Mouse (Mus musculus) midbrain, embryonic 12.5 days (tissue): Measurements from ENCODE around the gene Gm9513. TPM values are rescaled to one million over a fixed set of nuclear protein-coding genes. Genes with fewer than 3 reads are reported as not detected.

ENCODE experiments used
- ATAC-seq: fragments of 200-750 bp; cut with Nextera tagmentation; 2 replicates; pipeline ENCODE4 v1.8.0; 2017; ENCODE audit warnings: low read depth, moderate TSS enrichment, moderate library complexity; ENCODE audit not compliant: low FRiP score
- H3K27ac ChIP-seq: fragments of 300-500 bp; sonication (generic); replicated peaks from 2 replicates; pipeline ENCODE4 v1.5.1; 2016; ENCODE audit warnings: mild to moderate bottlenecking
- H3K27me3 ChIP-seq: fragments of 300-500 bp; sonication (generic); 2 replicates; pipeline ENCODE4 v1.6.1; 2016; ENCODE audit warnings: mild to moderate bottlenecking
- H3K36me3 ChIP-seq: fragments of 300-500 bp; sonication (generic); 2 replicates; pipeline ENCODE4 v1.6.1; 2016
- H3K4me1 ChIP-seq: fragments of 300-500 bp; sonication (generic); 2 replicates; pipeline ENCODE4 v1.6.1; 2016
- H3K4me2 ChIP-seq: fragments of 300-500 bp; sonication (generic); replicated peaks from 2 replicates; pipeline ENCODE4 v1.6.1; 2016; ENCODE audit warnings: mild to moderate bottlenecking, moderate library complexity
- H3K4me3 ChIP-seq: fragments of 300-500 bp; sonication (generic); 2 replicates; pipeline ENCODE4 v1.5.1; 2016; ENCODE audit warnings: mild to moderate bottlenecking
- H3K9ac ChIP-seq: fragments of 300-500 bp; sonication (generic); replicated peaks from 2 replicates; pipeline ENCODE4 v1.6.1; 2016; ENCODE audit warnings: mild to moderate bottlenecking, moderate library complexity
- H3K9me3 ChIP-seq: fragments of 300-500 bp; sonication (generic); 2 replicates; pipeline ENCODE4 v1.6.1; 2016; ENCODE audit warnings: mild to moderate bottlenecking
- WGBS: fragments of 180-500 bp; shearing (Covaris S2); methylation state at CpG from one replicate; pipeline ENCODE4 v1.1.7; 2016; 5-methylcytosine and 5-hydroxymethylcytosine counted together
- polyA plus RNA-seq: library from polyadenylated mRNA; unstranded; fragments of >200 nt; fragmentation: Nextera tagmentation; extraction: Ambion mirVana; gene quantifications from 2 replicates; pipeline ENCODE4 v1.2.1, GENCODE M21; 2016

Gene Gm9513
- not detected in 2 replicates for polyA plus RNA-seq

DNA sequence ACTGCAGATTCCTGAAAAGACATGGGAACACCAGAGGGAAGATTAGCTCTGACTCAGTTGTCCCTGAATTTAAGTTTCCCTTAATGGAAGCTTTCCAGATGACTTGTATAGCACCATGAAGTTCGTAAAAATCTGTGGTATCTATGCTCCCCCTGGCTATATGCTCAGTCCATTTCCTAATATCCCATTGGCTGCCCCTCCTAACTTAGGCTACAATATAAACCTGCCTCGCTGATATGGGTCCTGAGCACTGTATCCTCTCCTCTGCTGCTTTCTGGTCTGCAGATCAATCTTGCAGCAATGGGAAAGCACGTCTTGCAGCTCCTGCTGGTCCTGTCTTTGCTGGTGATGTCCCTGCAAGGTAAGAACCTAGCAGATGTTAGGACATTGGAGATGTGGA lies at the start of gene Gm9513:
Gm9513 (plus strand) TSS at position 301 of the 400 bp plus-strand sequence.
- no peak for ATAC-seq
- Histone ChIP-seq H3K4me3 (no peak within 1 kb of the TSS), H3K9me3 (peaks cover 12% of the 10 kb centered on the region), H3K4me2 (no peak within 1 kb of the TSS), H3K27ac (no peak within 1 kb of the TSS), H3K9ac (no peak within 1 kb of the TSS), H3K36me3 (no peaks in the 10 kb centered on the region), H3K27me3 (no peaks in the 10 kb centered on the region), H3K4me1 (no peaks in the 10 kb centered on the region)
- 61% methylated on average over 3 of the region's 3 CpGs for WGBS

DNA sequence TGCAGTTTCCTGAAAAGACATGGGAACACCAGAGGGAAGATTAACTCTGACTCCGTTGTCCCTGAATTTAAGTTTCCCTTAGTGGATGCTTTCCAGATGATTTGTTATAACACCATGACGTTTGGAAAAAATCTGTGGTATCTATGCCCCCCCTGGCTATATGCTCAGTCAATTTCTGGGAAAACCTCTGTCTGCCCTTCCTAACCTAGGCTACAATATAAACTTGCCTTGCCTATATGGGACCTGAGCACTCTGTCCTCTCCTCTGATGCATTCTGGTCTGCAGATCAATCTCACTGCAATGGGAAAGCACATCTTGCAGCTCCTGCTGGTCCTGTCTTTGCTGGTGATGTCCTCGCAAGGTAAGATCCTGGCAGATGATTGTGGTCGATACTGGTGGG lies 43.9 kb upstream of the Gm9513 start, which contains the start of gene Gm7257:
Gm7257 (plus strand) TSS at position 301 of the 400 bp plus-strand sequence.
- H3K36me3 ChIP-seq = no peaks in the 10 kb centered on the region
- no peak within 1 kb of the TSS for H3K27ac ChIP-seq
- H3K9me3 ChIP-seq = peaks cover 18% of the 10 kb centered on the region; the same call in 1 of the 2 replicates
- no peak within 1 kb of the TSS for H3K4me2 ChIP-seq
- H3K9ac ChIP-seq = no peak within 1 kb of the TSS
- WGBS = 81% methylated on average over 4 of the region's 4 CpGs
- no peaks in the 10 kb centered on the region for H3K4me1 ChIP-seq
- no peak for ATAC-seq
- no peaks in the 10 kb centered on the region for H3K27me3 ChIP-seq
- H3K4me3 ChIP-seq = no peak within 1 kb of the TSS

DNA sequence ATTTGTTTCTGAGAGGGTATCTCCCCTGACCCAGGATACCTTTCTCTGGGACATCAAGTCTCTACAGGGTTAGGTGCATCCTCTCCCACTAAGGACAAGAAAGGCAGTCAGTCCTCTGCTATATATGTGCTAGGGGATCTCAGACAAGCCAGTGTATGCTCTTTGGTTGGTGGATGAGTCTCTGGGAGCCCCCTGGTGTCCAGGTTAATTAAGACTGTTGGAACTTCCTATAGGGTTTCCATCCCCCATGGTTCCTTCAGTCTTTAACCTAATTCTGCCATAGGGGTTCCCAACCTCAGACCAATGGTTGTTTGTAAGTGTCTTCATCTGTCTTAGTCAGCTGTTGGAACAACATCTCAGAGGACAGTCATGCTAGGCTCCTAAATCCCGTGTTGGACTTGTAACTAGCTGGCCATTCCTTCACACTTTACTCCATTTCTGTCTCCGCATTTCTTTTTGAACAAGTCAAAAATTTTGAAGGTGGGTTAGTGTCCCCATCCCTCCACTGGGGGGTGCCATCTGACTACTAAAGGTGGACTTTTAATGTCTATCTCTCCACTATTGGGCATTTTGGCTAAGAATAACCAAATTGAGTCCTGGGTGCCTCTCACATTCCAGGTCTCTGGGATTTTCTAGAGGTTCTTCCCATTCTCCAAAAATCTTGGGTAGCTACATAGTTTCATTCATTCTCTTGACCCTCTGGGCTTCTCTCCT lies 40.2 kb upstream of the Gm9513 start:
- H3K4me1 ChIP-seq = no peaks in the 10 kb centered on the region
- no peak overlapping the region for H3K4me3 ChIP-seq
- no peak for ATAC-seq
- peaks cover 18% of the 10 kb centered on the region; the same call in 1 of the 2 replicates for H3K9me3 ChIP-seq
- H3K27me3 ChIP-seq = no peaks in the 10 kb centered on the region
- 42% methylated on average over 2 of the region's 2 CpGs for WGBS
- no peak overlapping the region for H3K27ac ChIP-seq
- no peak overlapping the region for H3K4me2 ChIP-seq
- H3K36me3 ChIP-seq = no peaks in the 10 kb centered on the region
- no peak overlapping the region for H3K9ac ChIP-seq

DNA sequence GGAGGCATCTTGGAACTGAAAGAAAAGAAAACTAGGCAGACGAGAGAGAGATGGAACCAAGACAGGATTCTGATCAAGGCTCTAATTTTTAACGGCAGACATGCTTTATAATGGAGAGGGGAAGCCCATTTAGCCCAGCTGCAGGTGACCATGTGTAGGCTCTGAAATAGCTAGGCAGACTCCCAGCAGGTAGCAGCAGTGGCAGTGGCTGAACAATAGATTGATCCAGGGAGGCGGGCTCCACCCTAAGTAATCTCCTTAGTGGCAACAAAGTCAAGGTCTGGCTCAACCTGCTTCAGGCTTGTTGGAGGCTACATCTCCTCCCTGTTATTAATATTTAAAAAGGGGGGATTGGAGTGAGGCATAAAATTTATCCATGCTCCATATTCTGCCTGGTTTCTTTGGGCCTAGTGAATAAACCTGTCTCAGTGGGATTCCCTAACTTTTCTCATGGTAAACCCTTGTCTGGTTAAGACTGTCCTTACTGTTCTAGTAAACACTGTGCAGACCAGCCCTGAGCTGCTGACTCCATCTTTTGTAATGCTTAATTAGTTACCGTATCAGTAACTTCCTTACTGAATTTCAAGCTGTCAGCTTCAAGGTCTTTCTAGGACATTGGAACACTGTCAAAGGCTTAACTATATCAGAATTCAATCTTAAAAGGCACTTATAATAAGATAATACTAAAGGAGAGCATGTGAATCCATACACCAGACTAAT lies 19.2 kb downstream of the Gm9513 start:
- Histone ChIP-seq H3K4me1 (no peaks in the 10 kb centered on the region), H3K4me2 (no peak overlapping the region), H3K4me3 (no peak overlapping the region), H3K36me3 (no peaks in the 10 kb centered on the region), H3K27me3 (no peaks in the 10 kb centered on the region), H3K9me3 (peaks cover 11% of the 10 kb centered on the region; the same call in 1 of the 2 replicates), H3K9ac (no peak overlapping the region), H3K27ac (no peak overlapping the region)
- no peak for ATAC-seq
- WGBS = 79% methylated on average over 4 of the region's 4 CpGs

DNA sequence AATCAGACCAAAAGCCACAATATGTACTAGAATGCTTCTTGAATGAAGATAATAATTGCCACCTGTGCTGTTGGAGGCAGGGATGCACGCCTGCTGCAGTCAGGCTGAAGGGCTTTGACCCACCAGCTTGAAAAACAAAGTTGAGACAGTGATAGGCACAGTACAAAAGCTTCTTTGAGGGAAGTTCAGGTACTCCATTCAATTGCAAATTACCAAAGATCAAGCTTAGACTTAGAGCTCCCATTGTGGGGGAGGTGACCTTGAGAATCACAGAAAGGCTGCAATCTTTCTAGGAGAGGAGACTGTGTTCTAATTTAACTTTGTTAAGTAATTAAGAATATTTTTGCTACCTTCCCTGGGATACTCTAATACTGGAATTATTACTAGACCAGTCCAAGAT lies 20.4 kb downstream of the Gm9513 start:
- Histone ChIP-seq H3K36me3 (no peaks in the 10 kb centered on the region), H3K4me3 (no peak overlapping the region), H3K27ac (no peak overlapping the region), H3K27me3 (no peaks in the 10 kb centered on the region), H3K9me3 (peaks cover 11% of the 10 kb centered on the region; the same call in 1 of the 2 replicates), H3K4me2 (no peak overlapping the region), H3K4me1 (no peaks in the 10 kb centered on the region), H3K9ac (no peak overlapping the region)
- 58% methylated on average over 1 of the region's 1 CpGs for WGBS
- ATAC-seq = no peak

DNA sequence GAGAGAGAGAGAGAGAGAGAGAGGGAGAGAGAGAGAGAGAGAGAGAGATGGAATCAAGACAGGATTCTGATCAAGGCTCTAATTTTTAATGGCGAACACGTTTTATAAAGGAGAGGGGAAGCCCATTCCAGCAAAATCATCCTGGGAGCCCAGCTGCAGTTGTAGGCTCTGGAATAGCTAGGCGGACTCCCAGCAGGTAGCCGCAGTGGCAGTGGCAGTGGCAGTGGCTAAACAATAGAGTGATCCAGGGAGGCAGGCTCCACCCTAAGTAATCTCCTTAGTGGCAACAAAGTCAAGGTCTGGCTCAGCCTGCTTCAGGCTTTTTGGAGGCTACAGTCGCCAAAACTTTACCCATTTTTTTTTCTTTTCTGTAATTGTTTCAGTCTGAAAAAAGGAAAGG lies 28.8 kb downstream of the Gm9513 start:
- no peak overlapping the region for H3K9ac ChIP-seq
- H3K4me1 ChIP-seq = no peaks in the 10 kb centered on the region
- H3K4me2 ChIP-seq = no peak overlapping the region
- H3K27ac ChIP-seq = no peak overlapping the region
- 84% methylated on average over 5 of the region's 5 CpGs for WGBS
- H3K9me3 ChIP-seq = peaks cover 24% of the 10 kb centered on the region
- no peaks in the 10 kb centered on the region for H3K27me3 ChIP-seq
- no peak overlapping the region for H3K4me3 ChIP-seq
- no peaks in the 10 kb centered on the region for H3K36me3 ChIP-seq
- no peak for ATAC-seq

Other genes with a start within 250 kb of the Gm9513 start
- not detected in 2 replicates for gene Gm7257, start 43.8 kb upstream of the Gm9513 start, polyA plus RNA-seq
- not detected in 2 replicates for gene Gm5615, start 66.3 kb downstream of the Gm9513 start, polyA plus RNA-seq
- not detected in 2 replicates for gene Gm17689, start 107.0 kb downstream of the Gm9513 start, polyA plus RNA-seq
- gene A630095E13Rik, start 167.7 kb downstream of the Gm9513 start, polyA plus RNA-seq = not detected in 2 replicates
- gene Acrv1, start 217.6 kb downstream of the Gm9513 start, polyA plus RNA-seq = not detected in 2 replicates